Mouse (Mus musculus): ENCODE measurements at regions not wholly inside any gene's neighbourhood (a gene's known extent, or its start where the extent isn't known, plus 50 kb on each side); places are given as distances from the start of the nearest gene placed in this dataset.

DNA sequence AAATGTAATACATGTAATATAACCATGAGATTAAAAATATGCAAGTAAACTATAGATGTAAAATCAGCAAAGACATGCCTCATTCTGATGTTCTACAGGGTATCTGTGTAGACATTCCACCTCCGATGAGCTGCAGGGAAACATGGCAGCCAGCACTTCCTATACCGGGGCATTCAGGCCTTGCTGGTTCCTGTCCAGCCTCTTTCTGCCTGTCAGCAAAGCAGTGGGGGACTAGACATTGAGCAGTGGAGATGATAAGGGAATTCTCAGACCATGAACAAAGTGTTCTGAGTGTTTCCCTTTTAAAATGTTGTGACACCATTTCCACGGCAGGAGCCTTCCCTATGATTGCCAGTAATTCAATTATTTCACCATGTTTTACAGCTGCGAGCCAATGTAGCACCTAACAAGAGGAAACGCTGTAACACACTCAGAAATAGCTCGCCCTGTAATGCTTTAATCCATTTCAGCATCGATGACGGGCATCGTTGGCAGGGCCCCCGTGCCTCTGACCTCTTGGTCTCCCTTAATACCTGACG lies 391.6 kb downstream of the Tox3 start:
- no peak for TF ChIP-seq CTCF (conservative IDR thresholded peaks at IDR 0.05; ENCODE audit: low read length)
- no peak for TF ChIP-seq POU5F1 (IDR thresholded peaks at IDR 0.05; ENCODE audit: borderline replicate concordance, low read length)
- no peak for TF ChIP-seq NANOG (IDR thresholded peaks at IDR 0.05; ENCODE audit: borderline replicate concordance, low read length)

Data from E14TG2a.4 (cell line).